Mouse (Mus musculus): ENCODE data around the gene Adi1. TPM values are rescaled to one million over a fixed set of nuclear protein-coding genes. Genes with fewer than 3 reads are reported as not detected.

Adi1 gene
- polyA plus RNA-seq, 1 experiment = 36.7 TPM

GRCm38 (mm10) chr12:28685771-28686170 is 10.7 kb downstream of the Adi1 start:
- no peak for TF ChIP-seq GATA1 (IDR thresholded peaks at IDR 0.05; ENCODE audit: low read length)

DNA sequence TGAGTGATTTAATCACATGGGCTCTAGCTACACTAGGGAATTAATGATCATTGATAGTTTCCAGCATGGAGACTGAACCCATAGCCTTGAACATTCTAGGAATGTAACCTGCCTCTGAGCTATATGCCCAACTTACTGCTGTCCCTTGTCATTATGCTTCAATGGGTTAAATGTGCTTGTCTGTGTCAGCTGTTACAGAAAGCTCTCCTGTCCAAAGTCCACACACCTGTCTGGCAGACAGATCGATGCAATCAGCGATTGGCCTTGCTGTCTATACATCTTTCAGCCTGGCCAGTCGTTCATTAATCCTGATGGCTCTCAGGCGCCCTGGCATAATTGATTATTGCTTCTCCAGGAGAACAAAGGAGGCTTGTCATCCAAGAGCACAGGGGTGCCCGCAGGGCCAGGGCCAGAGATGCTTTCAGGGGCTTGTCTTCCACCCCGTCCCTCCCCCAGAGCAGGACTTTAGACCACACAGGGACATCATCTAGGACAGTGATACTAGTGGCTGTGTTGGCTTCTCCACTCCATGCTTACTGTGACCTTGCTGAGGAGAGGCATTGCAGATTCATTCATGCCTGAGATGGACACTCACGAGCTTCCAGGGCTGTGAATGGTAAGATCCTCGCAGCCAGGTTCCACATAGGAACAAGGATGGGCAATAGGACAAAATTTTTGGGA is 11.3 kb downstream of the Adi1 start:
- TF ChIP-seq GATA1 (IDR thresholded peaks at IDR 0.05; ENCODE audit: low read length) = no peak

GRCm38 (mm10) chr12:28688996-28689395 is 14.0 kb downstream of the Adi1 start:
- no peak for TF ChIP-seq GATA1 (IDR thresholded peaks at IDR 0.05; ENCODE audit: low read length)

DNA sequence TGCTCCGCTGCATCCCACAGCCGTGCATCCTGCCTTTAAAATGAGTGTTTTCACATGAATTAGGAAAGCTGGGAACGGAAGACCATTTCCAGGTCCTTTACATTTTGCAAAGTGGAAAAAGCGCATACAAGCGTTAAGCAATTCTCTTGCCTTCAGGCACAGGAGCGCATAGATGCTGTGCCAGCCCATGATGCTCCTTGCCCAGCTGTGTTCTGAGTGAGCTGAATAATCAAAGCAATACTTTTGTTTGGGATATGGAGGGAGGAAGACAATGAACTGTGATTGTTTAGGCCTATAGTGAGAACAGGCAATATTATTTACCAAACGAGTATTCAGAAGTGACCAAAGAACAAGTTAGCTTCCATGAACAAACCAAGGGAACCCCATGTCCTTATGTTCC is 15.7 kb downstream of the Adi1 start:
- TF ChIP-seq GATA1 (IDR thresholded peaks at IDR 0.05; ENCODE audit: low read length) = no peak

DNA sequence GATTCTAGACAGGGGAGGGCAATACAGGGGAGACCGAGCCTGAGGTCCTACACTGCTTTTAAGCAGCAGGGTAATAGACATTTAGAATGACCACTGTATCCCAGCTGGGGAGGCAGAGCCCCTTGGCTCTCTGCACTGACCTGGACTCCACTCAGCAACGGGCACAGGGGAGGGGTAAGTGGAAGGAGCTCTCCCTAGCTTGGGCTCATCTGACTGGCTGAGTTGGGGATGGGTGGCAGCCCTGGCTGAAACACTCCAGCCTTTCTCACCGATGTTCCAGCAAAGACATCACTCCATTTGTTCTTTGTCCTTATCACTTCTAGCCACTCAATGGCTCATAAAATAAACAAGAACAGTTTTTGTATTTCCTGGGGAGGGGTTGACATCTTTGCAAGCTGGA is 18.7 kb downstream of the Adi1 start:
- no peak for TF ChIP-seq GATA1 (IDR thresholded peaks at IDR 0.05; ENCODE audit: low read length)

DNA sequence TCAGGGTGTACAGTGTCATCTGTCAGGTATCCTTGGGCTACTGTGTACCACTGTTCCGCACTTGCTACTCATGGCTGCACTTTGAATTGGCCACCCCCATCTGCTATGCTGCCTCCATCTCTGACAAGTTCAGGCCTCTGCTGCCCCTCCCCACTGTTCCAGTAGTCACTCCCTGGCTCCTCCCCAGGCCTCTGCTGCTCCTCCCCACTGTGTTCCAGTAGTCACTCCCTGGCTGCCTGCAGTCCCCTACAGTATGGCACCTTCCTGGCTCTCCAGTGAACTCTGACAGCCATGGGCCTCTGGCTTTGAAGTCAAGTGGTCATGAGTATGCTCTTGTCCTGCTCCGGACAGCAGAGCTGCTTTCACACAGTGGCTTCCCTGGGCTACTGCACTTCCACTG is 19.2 kb downstream of the Adi1 start:
- no peak for TF ChIP-seq GATA1 (IDR thresholded peaks at IDR 0.05; ENCODE audit: low read length)

GRCm38 (mm10) chr12:28694776-28695175 is 19.7 kb downstream of the Adi1 start:
- no peak for TF ChIP-seq GATA1 (IDR thresholded peaks at IDR 0.05; ENCODE audit: low read length)

DNA sequence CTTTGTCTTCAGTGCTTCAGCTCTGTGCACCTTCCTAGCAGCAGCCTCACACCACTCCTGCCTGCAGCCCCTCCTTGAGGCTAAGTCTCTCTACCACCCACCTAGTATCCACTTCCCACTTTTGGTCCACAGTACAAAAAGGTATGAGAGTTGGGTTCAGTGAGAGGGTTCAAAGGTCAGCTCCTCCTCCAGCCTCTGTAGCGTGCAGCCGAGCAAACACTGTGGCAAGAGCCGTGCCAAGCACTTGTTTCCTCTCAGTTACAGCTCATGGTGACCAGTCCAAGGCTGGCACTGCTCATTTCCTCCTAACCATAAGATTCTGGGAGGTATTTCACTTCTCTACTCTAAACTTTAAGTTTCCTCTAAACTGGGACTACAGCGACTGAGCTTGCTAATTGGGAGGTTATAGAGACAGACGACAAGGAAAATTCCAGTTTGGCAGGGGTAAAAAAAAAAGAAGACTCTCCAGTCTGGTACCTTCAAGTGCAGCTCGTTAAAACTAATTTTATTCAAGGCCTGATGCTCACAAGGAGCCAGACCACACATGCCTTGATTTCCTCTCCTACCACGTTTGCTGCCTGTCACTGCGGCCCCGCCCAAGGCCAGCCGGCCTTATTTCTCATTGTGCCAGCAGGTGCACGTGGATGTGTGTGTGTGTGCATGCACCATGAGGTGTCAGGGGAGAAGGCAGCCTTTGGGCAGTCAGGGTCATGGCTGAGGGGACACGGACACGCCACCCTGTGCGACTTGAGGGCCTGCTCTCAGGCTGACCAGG is 23.0 kb downstream of the Adi1 start:
- no peak for TF ChIP-seq GATA1 (IDR thresholded peaks at IDR 0.05; ENCODE audit: low read length)

DNA sequence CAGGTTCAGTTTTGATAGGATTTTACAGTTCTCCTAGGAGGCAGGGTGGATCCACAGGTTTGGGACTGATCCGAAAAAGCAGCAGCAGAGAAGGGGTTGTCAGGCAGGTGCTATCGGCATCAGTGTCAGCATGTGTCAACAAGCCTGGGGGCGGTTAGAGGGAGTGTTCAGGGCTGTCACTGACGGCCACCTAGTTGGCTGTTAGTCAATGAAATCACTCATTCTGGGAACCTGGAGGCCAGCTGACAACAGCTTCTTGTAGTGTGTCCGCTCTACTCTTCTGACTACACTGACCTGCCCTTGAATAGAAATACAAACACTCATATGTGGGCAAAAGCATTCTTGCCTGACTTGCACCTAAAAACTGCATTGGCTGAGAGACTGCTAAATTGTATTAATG is 24.1 kb downstream of the Adi1 start:
- TF ChIP-seq GATA1 (IDR thresholded peaks at IDR 0.05; ENCODE audit: low read length) = no peak

- TF ChIP-seq GATA1 (IDR thresholded peaks at IDR 0.05; ENCODE audit: low read length) = no peak
Observed at GRCm38 (mm10) chr12:28699656-28700055, 24.6 kb downstream of the Adi1 start.

- no peak for TF ChIP-seq GATA1 (IDR thresholded peaks at IDR 0.05; ENCODE audit: low read length)
Observed at GRCm38 (mm10) chr12:28700101-28700511, 25.1 kb downstream of the Adi1 start.

- TF ChIP-seq GATA1 (IDR thresholded peaks at IDR 0.05; ENCODE audit: low read length) = no peak
Observed at GRCm38 (mm10) chr12:28700561-28701025, 25.6 kb downstream of the Adi1 start.

DNA sequence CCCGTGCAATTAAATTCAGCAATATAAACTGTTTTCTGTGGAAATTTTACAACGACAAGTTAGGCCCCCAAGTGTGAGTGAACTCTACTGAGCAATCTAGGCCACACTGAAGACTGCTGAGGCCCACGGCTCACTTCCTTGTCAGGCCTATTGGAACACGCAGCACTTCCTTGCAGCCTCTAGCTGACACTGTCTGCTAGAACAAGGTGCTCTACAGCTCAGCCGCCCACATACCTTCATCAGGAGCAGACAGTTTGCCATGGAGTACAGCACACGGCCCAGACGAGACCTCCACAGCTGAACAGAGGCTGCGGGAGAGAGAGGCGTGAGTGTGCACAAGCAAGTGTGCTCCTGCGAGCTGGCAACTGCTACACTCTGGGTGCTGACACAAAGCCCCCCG is 26.3 kb downstream of the Adi1 start:
- TF ChIP-seq GATA1 (IDR thresholded peaks at IDR 0.05; ENCODE audit: low read length) = no peak

DNA sequence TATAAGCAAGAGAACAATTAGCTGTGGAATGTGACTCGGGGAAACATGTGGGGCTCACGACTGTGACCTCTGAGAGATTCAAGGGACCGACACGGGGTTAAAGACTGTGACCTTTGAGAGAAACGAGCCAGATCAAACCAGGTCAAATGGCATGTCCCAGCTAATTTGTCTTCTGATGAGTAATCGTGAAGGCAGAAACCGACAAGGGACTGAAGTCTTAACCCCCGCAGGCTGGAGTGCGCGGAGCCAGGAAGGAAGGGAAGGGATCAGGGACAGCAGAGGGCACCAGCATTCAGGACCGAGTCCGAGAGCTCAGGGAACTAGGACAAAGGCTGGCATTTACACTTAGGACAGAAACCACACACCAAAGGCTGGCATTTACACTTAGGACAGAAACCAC is 29.4 kb downstream of the Adi1 start:
- TF ChIP-seq GATA1 (IDR thresholded peaks at IDR 0.05; ENCODE audit: low read length) = no peak

DNA sequence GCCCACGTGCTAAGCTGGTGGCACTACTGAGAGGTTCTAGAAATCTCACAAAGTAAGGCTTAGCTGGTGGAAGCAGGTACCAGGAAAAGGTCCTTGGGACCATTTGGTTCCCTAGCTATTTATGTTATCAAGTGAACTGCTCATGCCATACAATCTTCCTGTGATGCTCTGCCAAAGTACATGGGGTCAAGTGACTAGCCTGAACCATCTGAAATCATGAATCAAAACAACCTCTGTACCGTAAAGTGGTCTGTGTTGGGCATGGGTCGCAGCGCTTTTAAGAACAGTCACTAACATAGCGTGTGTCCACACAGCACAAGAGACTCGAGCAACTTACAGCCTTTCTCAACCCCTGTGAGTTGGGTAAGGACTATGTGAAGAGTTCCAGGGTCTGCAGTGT is 30.2 kb downstream of the Adi1 start:
- no peak for TF ChIP-seq GATA1 (IDR thresholded peaks at IDR 0.05; ENCODE audit: low read length)

DNA sequence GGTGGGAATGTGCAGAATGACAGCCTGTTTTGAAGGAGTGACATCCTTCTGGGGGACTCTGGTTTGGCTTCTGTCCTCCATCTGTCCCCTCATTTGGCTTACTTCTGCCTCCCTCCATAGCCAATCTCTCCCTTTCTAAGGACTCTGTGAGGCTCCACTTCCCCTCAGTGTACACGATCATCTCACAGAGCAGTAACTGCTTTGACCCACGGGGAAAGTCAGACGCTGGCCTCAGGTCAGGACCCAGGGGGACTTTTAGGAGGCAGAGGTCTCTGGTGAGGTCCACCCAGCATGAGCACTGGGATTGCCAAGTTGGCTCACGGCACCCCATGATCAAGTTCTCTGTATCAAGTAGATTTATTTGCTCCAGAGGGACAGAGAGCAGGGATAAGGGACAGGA is 33.1 kb downstream of the Adi1 start:
- no peak for TF ChIP-seq GATA1 (IDR thresholded peaks at IDR 0.05; ENCODE audit: low read length)
